Mouse (Mus musculus): ENCODE measurements around the gene Acin1. TPM values are rescaled to one million over a fixed set of nuclear protein-coding genes. Genes with fewer than 3 reads are reported as not detected.
"Not testable (repeated sequence)": the region's sequence is repeated elsewhere in the genome, so short reads cannot be mapped to it uniquely, and the experiment has no call there.

Acin1 gene
- polyA plus RNA-seq, 1 experiment from 2014 or later, result 132 TPM

GRCm38 (mm10) chr14:54628103-54628502, 58.6 kb downstream of the Acin1 start:
- H3K4me3 ChIP-seq (replicated peaks), result no peak overlapping the region
- no peak overlapping the region for H3K9ac ChIP-seq
- H3K4me1 ChIP-seq, result no peaks in the 10 kb centered on the region
- no peaks in the 10 kb centered on the region for H3K9me3 ChIP-seq (replicated peaks)
- no peak for ATAC-seq (ENCODE audit: insufficient number of reproducible peaks, low FRiP score, low TSS enrichment, low read depth)
- 70% methylated on average over 5 of the region's 5 CpGs for WGBS
- no peak overlapping the region for H3K4me2 ChIP-seq (replicated peaks)
- H3K27me3 ChIP-seq, result no peaks in the 10 kb centered on the region
- peaks cover 26% of the 10 kb centered on the region for H3K36me3 ChIP-seq
- no peak overlapping the region for H3K27ac ChIP-seq (replicated peaks)

DNA sequence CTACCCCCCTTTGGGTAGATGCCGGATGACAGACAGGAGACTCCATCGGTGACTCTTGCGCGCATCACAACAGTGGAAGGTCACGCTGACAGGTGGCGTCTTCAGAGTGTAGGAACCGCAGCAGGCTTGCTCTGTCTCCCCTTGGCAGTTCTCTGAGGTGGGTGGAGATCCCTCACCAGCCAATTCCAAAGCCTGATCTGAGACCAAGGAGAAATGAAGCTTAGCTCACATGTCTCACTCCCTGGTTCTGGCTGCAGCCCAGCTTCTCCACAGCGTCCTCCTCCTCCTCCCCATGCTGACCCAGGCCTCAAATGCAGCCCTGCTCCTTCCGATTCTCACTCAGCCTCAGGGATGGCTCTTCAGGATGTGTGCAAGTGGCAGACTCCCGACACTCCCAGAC, 61.8 kb downstream of the Acin1 start:
- Histone ChIP-seq H3K4me1 (no peaks in the 10 kb centered on the region), H3K27ac (replicated peaks) (no peak overlapping the region), H3K9me3 (replicated peaks) (no peaks in the 10 kb centered on the region), H3K9ac (no peak overlapping the region), H3K36me3 (no peaks in the 10 kb centered on the region), H3K27me3 (no peaks in the 10 kb centered on the region), H3K4me3 (replicated peaks) (no peak overlapping the region), H3K4me2 (replicated peaks) (no peak overlapping the region)
- WGBS, result 48% methylated on average over 10 of the region's 10 CpGs
- ATAC-seq (ENCODE audit: insufficient number of reproducible peaks, low FRiP score, low TSS enrichment, low read depth), result no peak

DNA sequence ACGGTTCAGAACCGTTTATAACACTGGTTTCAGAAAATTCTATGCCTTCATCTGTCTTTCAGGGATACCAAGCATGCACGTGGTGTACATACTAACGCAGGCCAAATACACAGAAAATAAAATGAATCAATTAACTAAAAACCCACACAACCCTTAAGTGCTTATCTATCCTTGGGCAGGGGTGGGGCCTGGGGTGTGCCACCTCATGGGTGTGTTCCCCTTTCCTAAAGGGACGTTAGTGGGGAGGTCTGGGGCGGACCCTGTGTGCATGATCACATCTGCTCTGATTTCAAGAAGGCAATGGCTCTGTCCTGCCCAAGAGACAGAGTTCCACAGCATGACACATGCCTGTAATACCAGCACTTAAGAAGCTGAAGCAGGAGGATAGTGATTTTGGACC, 63.4 kb downstream of the Acin1 start:
- Histone ChIP-seq H3K27ac (replicated peaks) (no peak overlapping the region), H3K4me3 (replicated peaks) (no peak overlapping the region), H3K4me2 (replicated peaks) (no peak overlapping the region), H3K9ac (no peak overlapping the region), H3K4me1 (no peaks in the 10 kb centered on the region), H3K9me3 (replicated peaks) (no peaks in the 10 kb centered on the region), H3K27me3 (no peaks in the 10 kb centered on the region), H3K36me3 (no peaks in the 10 kb centered on the region)
- 78% methylated on average over 6 of the region's 6 CpGs for WGBS
- ATAC-seq (ENCODE audit: insufficient number of reproducible peaks, low FRiP score, low TSS enrichment, low read depth), result no peak

DNA sequence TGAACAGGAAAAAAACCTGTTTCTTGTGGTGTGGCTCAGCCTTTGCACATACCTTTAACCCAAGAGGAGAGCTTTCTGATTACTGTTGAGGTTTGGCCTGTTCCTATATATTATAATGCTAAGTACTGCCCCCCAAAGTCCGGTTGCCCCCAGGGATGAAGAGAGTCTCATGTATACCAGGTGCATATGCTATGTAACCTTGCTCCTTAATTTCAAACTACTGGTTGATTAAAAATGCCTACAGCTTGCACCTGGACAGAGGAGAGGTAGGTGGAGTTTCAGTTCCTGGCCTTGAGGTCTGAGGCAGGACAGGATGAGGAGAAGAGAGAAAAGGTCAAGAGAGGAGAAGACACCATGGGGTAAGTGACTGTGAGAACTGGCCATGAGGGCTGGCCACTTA, 65.6 kb downstream of the Acin1 start, which contains the start of gene Psmb11:
Gene Psmb11 (plus strand): TSS at position 301 of the 400 bp plus-strand sequence.
- peaks cover 11% of the 10 kb centered on the region for H3K4me1 ChIP-seq
- H3K4me2 ChIP-seq (replicated peaks), result no peak within 1 kb of the TSS
- no peak within 1 kb of the TSS for H3K4me3 ChIP-seq (replicated peaks)
- H3K36me3 ChIP-seq, result peaks cover 5% of the 10 kb centered on the region; the same call in 1 of the 2 replicates
- WGBS, result 81% methylated on average over 1 of the region's 1 CpGs
- ATAC-seq (ENCODE audit: insufficient number of reproducible peaks, low FRiP score, low TSS enrichment, low read depth), result no peak
- no peaks in the 10 kb centered on the region for H3K27me3 ChIP-seq
- H3K9me3 ChIP-seq (replicated peaks), result no peaks in the 10 kb centered on the region
- H3K9ac ChIP-seq, result no peak within 1 kb of the TSS
- H3K27ac ChIP-seq (replicated peaks), result no peak within 1 kb of the TSS

DNA sequence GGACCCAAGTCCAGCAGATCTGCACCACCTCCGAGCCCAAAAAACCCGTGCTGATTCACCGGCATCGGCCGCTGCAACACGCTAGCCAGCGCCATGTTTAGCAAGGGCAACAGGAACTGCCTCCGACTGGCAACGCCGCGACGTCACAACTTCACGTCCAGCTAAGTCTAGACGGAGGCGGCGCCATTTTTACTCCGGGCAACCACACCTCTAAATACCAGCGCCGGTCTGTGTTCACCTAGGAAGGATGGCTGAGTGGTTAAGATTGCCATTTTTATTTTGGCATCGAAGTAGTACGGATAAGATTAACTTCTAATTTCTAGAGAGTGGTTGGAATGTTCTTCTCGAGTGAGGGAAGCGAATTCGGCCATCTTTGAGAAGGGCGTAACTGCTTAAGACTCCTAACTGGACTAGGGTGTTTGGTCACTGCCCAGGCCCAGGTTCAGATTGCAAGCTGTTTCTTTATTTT, 68.8 kb downstream of the Acin1 start, which contains the start of gene Psmb5:
Gene Psmb5 (minus strand): TSS at position 126 of the 469 bp plus-strand sequence.
- under 1% methylated on average over 25 of the region's 25 CpGs for WGBS
- Histone ChIP-seq H3K9me3 (replicated peaks) (no peaks in the 10 kb centered on the region), H3K9ac (peak within 1 kb of the TSS; percentile 86), H3K4me3 (replicated peaks) (peak within 1 kb of the TSS; percentile 81), H3K4me2 (replicated peaks) (peak within 1 kb of the TSS; percentile 59), H3K4me1 (peaks cover 11% of the 10 kb centered on the region), H3K27me3 (no peaks in the 10 kb centered on the region), H3K27ac (replicated peaks) (peak within 1 kb of the TSS; percentile 77), H3K36me3 (peaks cover 23% of the 10 kb centered on the region)
- peak; percentile 88 for ATAC-seq (ENCODE audit: insufficient number of reproducible peaks, low FRiP score, low TSS enrichment, low read depth)

- Histone ChIP-seq H3K27ac (replicated peaks) (peak overlapping the region; percentile 77), H3K36me3 (peaks cover 28% of the 10 kb centered on the region), H3K9me3 (replicated peaks) (no peaks in the 10 kb centered on the region), H3K4me1 (peaks cover 11% of the 10 kb centered on the region), H3K9ac (peak overlapping the region; percentile 86), H3K4me3 (replicated peaks) (peak overlapping the region; percentile 81), H3K27me3 (no peaks in the 10 kb centered on the region), H3K4me2 (replicated peaks) (peak overlapping the region; percentile 59)
- 1% methylated on average over 38 of the region's 38 CpGs for WGBS
- peak; percentile 31 for ATAC-seq (ENCODE audit: insufficient number of reproducible peaks, low FRiP score, low TSS enrichment, low read depth)
These were observed 69.4 kb downstream of the Acin1 start for GRCm38 (mm10) chr14:54617152-54617896.

DNA sequence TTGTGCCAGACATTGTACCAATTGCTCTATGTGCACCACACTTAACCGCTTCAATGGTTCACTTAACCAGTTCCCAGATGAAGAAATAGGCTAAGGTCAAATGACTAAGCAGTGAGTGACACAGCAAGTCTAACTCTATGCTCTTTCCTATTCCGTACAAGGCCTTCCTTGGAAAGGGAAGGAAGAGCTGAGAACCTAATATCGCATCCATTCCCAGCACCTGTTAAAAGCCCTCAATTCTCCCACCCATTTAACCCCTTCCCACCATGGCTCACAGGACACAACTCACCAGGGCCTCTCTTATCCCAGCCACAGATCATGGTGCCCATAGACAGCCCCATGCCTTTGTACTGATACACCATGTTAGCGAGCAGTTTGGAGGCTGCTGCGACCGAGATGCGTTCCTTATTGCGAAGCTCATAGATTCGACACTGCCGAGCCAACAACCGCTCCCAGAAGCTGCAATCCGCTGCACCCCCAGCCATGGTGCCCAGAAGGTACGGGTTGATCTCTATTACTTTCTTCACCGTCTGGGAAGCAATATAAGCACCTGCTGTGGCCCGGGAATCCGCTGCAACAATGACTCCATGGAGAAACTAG, 70.4 kb downstream of the Acin1 start:
- 91% methylated on average over 16 of the region's 16 CpGs for WGBS
- no peak overlapping the region for H3K4me2 ChIP-seq (replicated peaks)

DNA sequence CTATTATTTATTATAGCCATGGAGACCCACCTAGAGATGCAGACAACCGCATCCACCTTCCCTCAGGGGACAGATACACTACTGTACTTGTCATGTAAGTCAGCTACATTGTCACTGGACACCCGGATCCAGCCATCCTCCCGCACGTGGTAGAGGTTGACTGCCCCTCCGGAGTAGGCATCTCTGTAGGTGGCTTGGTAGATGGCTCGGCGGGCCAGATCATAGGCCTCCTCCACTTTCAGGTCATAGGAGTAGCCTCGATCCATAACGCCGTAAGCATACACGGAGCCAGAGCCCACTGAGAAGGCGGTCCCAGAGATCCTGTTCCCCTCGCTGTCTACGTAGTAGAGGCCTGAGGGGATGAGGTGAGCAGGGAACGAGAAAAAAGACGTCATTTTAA, 72.6 kb downstream of the Acin1 start:
- 85% methylated on average over 16 of the region's 16 CpGs for WGBS
- H3K9ac ChIP-seq; H3K9me3 ChIP-seq (replicated peaks); ATAC-seq (ENCODE audit: insufficient number of reproducible peaks, low FRiP score, low TSS enrichment, low read depth); H3K4me3 ChIP-seq (replicated peaks); H3K27ac ChIP-seq (replicated peaks); H3K4me2 ChIP-seq (replicated peaks); H3K27me3 ChIP-seq: not testable (repeated sequence)
- H3K36me3 ChIP-seq, result peaks cover 44% of the 10 kb centered on the region
- H3K4me1 ChIP-seq, result peaks cover 11% of the 10 kb centered on the region

More for the DNA sequence above, 70.4 kb downstream of the Acin1 start:
- no peak for ATAC-seq (ENCODE audit: insufficient number of reproducible peaks, low FRiP score, low TSS enrichment, low read depth)
- Histone ChIP-seq H3K9ac (no peak overlapping the region), H3K4me3 (replicated peaks) (0 out of 2 replicates have a peak overlapping the region, but pooled peaks have one; percentile 81), H3K4me1 (peaks cover 11% of the 10 kb centered on the region), H3K27me3 (no peaks in the 10 kb centered on the region), H3K27ac (replicated peaks) (no peak overlapping the region), H3K36me3 (peaks cover 35% of the 10 kb centered on the region), H3K9me3 (replicated peaks) (no peaks in the 10 kb centered on the region)

DNA sequence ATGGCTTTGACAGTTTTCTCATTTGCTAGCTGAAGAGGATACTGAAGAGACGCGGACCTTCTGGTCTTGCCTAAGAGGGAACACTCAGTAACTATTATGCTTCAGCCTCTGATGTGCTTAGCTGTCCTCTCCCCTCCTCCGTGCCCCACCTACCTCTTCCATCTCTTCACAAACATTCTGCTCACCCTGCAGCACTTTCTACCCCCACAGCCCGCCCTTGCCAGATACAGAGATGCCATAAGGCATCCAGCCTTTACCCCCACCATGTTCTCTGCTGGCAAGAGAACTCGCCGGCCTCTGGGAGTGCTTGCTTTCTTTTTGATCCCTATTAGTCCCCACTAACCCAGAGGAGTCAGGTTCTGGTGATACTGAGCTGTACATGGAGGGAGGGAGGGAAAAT, 76.1 kb downstream of the Acin1 start:
- H3K36me3 ChIP-seq, result peaks cover 37% of the 10 kb centered on the region
- no peak overlapping the region for H3K4me3 ChIP-seq (replicated peaks)
- H3K27me3 ChIP-seq, result no peaks in the 10 kb centered on the region
- H3K9ac ChIP-seq, result no peak overlapping the region
- WGBS, result 76% methylated on average over 6 of the region's 6 CpGs
- no peaks in the 10 kb centered on the region for H3K9me3 ChIP-seq (replicated peaks)
- no peaks in the 10 kb centered on the region for H3K4me1 ChIP-seq
- no peak overlapping the region for H3K27ac ChIP-seq (replicated peaks)
- no peak for ATAC-seq (ENCODE audit: insufficient number of reproducible peaks, low FRiP score, low TSS enrichment, low read depth)
- H3K4me2 ChIP-seq (replicated peaks), result no peak overlapping the region

GRCm38 (mm10) chr14:54609962-54610361, 76.8 kb downstream of the Acin1 start:
- WGBS, result 76% methylated on average over 4 of the region's 4 CpGs
- Histone ChIP-seq H3K27me3 (no peaks in the 10 kb centered on the region), H3K4me2 (replicated peaks) (no peak overlapping the region), H3K4me1 (peaks cover under 1% of the 10 kb centered on the region; the same call in 1 of the 2 replicates), H3K9me3 (replicated peaks) (no peaks in the 10 kb centered on the region), H3K9ac (no peak overlapping the region), H3K4me3 (replicated peaks) (no peak overlapping the region), H3K36me3 (peaks cover 35% of the 10 kb centered on the region), H3K27ac (replicated peaks) (no peak overlapping the region)
- no peak for ATAC-seq (ENCODE audit: insufficient number of reproducible peaks, low FRiP score, low TSS enrichment, low read depth)

GRCm38 (mm10) chr14:54609245-54609644, 77.5 kb downstream of the Acin1 start:
- 41% methylated on average over 4 of the region's 4 CpGs for WGBS
- Histone ChIP-seq H3K4me1 (peaks cover 7% of the 10 kb centered on the region), H3K27ac (replicated peaks) (no peak overlapping the region), H3K9ac (no peak overlapping the region), H3K9me3 (replicated peaks) (no peaks in the 10 kb centered on the region), H3K27me3 (no peaks in the 10 kb centered on the region), H3K36me3 (peaks cover 28% of the 10 kb centered on the region), H3K4me2 (replicated peaks) (no peak overlapping the region), H3K4me3 (replicated peaks) (no peak overlapping the region)
- no peak for ATAC-seq (ENCODE audit: insufficient number of reproducible peaks, low FRiP score, low TSS enrichment, low read depth)

Data from embryonic facial prominence, embryonic 15.5 days (tissue).